Comparison of ENCODE assay signal across 2 mouse cellular contexts in genomic region chr1:183342902-183343301, GRCm38 (mm10). TPM values are rescaled to one million over a fixed set of nuclear protein-coding genes. Genes with fewer than 3 reads are reported as not detected.
A peak's percentile ranks its signal among the peaks of the same experiment; 100 is the strongest.
DNase-seq lines count a peak whose midpoint lies in the region.
"Not testable (repeated sequence)": the region's sequence is repeated elsewhere in the genome, so short reads cannot be mapped to it uniquely, and the experiment has no call there.

No protein-coding gene starts in this region.

- peak overlapping the region; percentile 50 for H3K4me3 ChIP-seq in megakaryocyte, embryonic 14.5 days (replicated peaks)

- H3K27me3 ChIP-seq in megakaryocyte, embryonic 14.5 days (replicated peaks) = not testable (repeated sequence)

- peaks cover 58% of the 10 kb centered on the region for H3K36me3 ChIP-seq in megakaryocyte, embryonic 14.5 days (replicated peaks; ENCODE audit: low read length)

- H3K9me3 ChIP-seq in megakaryocyte, embryonic 14.5 days = not testable (repeated sequence)

- DNase-seq in heart, adult 11 months = peak; percentile 66

- H3K4me1 ChIP-seq in megakaryocyte, embryonic 14.5 days = peaks cover 31% of the 10 kb centered on the region

RNA-seq across cellular contexts. Expression of gene Mia3, which starts 26.5 kb away (rescaled TPM):
- 26.0 and 26.1 TPM in 2 replicates for polyA plus RNA-seq in megakaryocyte, embryonic 14.5 days (2012; ENCODE audit: insufficient read depth, low replicate concordance)

RNA-seq across cellular contexts. Expression of gene Brox, which starts 45.8 kb away (rescaled TPM):
- 0.50 and 3.7 TPM in 2 replicates for polyA plus RNA-seq in megakaryocyte, embryonic 14.5 days (2012; ENCODE audit: insufficient read depth, low replicate concordance)

RNA-seq across cellular contexts. Expression of gene Taf1a, which starts 45.9 kb away (rescaled TPM):
- 1.8 TPM in 1 of 2 replicates, not detected in the other for polyA plus RNA-seq in megakaryocyte, embryonic 14.5 days (2012; ENCODE audit: insufficient read depth, low replicate concordance)

RNA-seq across cellular contexts. Expression of gene Aida, which starts 46.5 kb away (rescaled TPM):
- 1.9 and 13.2 TPM in 2 replicates for polyA plus RNA-seq in megakaryocyte, embryonic 14.5 days (2012; ENCODE audit: insufficient read depth, low replicate concordance)
